Mouse (Mus musculus) hindbrain, embryonic 14.5 days (tissue): Measurements from ENCODE around the gene Rbm44. TPM values are rescaled to one million over a fixed set of nuclear protein-coding genes. Genes with fewer than 3 reads are reported as not detected.

Experiments
- ATAC-seq: fragments of 200-750 bp; cut with Nextera tagmentation; 2 replicates; pipeline ENCODE4 v1.8.0; 2017; ENCODE audit warnings: moderate number of reproducible peaks, mild to moderate bottlenecking, moderate TSS enrichment, moderate library complexity; ENCODE audit not compliant: low FRiP score
- DNase-seq: peaks from one replicate; pipeline ENCODE4 v3.0.0-alpha.2; 2015; ENCODE audit warnings: low spot score
- H3K27ac ChIP-seq: fragments of 300-500 bp; sonication (generic); 2 replicates; pipeline ENCODE4 v1.5.1; 2014; ENCODE audit warnings: mild to moderate bottlenecking, moderate library complexity
- H3K27me3 ChIP-seq: fragments of 300-500 bp; sonication (generic); 2 replicates; pipeline ENCODE4 v1.6.1; 2014; ENCODE audit warnings: mild to moderate bottlenecking, low read length, mixed read lengths; ENCODE audit not compliant: control insufficient read depth, insufficient read depth
- H3K36me3 ChIP-seq: fragments of 300-500 bp; sonication (generic); replicated peaks from 2 replicates; pipeline ENCODE4 v1.6.1; 2014; ENCODE audit not compliant: control insufficient read depth, insufficient read depth
- H3K4me1 ChIP-seq: fragments of 300-500 bp; sonication (generic); replicated peaks from 2 replicates; pipeline ENCODE4 v1.6.1; 2014; ENCODE audit warnings: antibody characterized with exemption, low read length, mixed read lengths; ENCODE audit not compliant: control insufficient read depth, insufficient read depth
- H3K4me2 ChIP-seq: fragments of 300-500 bp; sonication (generic); replicated peaks from 2 replicates; pipeline ENCODE4 v1.6.1; 2014; ENCODE audit warnings: mild to moderate bottlenecking, moderate library complexity
- H3K4me3 ChIP-seq: fragments of 300-500 bp; sonication (generic); replicated peaks from 2 replicates; pipeline ENCODE4 v1.5.1; 2014; ENCODE audit warnings: mild to moderate bottlenecking, low read length
- H3K9ac ChIP-seq: fragments of 300-500 bp; sonication (generic); 2 replicates; pipeline ENCODE4 v1.6.1; 2014
- H3K9me3 ChIP-seq: fragments of 300-500 bp; sonication (generic); 2 replicates; pipeline ENCODE4 v1.6.1; 2016; ENCODE audit warnings: low read length; ENCODE audit not compliant: control insufficient read depth
- WGBS: fragments of 180-500 bp; shearing (Covaris S2); extraction: QIAGEN DNeasy Blood & Tissue Kit; methylation state at CpG from one replicate; pipeline ENCODE4 v1.1.7; 2014; 5-methylcytosine and 5-hydroxymethylcytosine counted together
- polyA plus RNA-seq: library from polyadenylated mRNA; unstranded; fragments of >200 nt; fragmentation: Nextera tagmentation; extraction: Ambion mirVana; gene quantifications from 2 replicates; pipeline ENCODE4 v1.2.1, GENCODE M21; 2014

Rbm44 gene
- polyA plus RNA-seq, 1 experiment from 2014 or later = 0.78 TPM

- DNase-seq (no peak), ATAC-seq (no peak)
- 79% methylated on average over 10 of the region's 10 CpGs for WGBS
- H3K27me3 ChIP-seq = no peaks in the 10 kb centered on the region
- H3K27ac ChIP-seq = no peak overlapping the region
- no peak overlapping the region for H3K9ac ChIP-seq
- no peaks in the 10 kb centered on the region for H3K9me3 ChIP-seq
- H3K4me2 ChIP-seq = no peak overlapping the region
- no peak overlapping the region for H3K4me3 ChIP-seq
- H3K4me1 ChIP-seq = 0 out of 2 replicates have a peak, but pooled peaks cover 3% of the 10 kb centered on the region
- no peaks in the 10 kb centered on the region for H3K36me3 ChIP-seq
These were observed 54.9 kb downstream of the Rbm44 start for GRCm38 (mm10) chr1:91199793-91200192.

GRCm38 (mm10) chr1:91201122-91201521 lies 56.2 kb downstream of the Rbm44 start:
- ATAC-seq = no peak
- 38% methylated on average over 3 of the region's 3 CpGs for WGBS

DNA sequence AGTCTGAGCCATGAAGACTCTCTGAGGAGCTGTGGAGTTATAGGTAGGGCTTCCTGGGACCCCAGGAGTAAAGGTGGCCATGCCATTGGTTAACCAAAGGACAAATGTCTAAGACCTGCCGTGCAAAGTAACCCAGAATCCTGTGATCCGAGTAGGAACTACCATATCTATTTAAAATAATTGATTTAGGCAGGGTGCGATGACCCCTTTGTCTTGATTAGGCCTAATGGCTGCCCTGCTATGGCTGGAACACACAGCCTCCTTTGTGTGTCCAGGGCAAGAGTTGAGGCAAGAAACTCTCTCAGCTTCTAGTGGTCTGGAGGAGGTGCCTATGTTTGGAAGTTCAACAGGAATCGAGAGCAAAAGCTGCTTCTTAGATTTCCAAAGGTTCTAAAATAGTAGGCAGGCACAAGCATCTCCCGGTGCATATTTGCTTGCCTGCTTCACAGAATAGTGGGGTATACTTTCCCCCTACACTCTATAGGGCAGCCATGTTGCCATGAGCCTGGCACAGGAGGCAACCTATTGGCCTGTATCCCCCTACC lies 59.4 kb downstream of the Rbm44 start:
- WGBS = 80% methylated on average over 5 of the region's 5 CpGs
- peaks cover 8% of the 10 kb centered on the region; the same call in 1 of the 2 replicates for H3K4me1 ChIP-seq
- no peak overlapping the region for H3K4me2 ChIP-seq
- no peak for DNase-seq
- H3K4me3 ChIP-seq = no peak overlapping the region
- H3K27me3 ChIP-seq = no peaks in the 10 kb centered on the region
- no peak for ATAC-seq
- no peak overlapping the region for H3K9ac ChIP-seq
- no peaks in the 10 kb centered on the region for H3K36me3 ChIP-seq
- H3K9me3 ChIP-seq = no peaks in the 10 kb centered on the region
- H3K27ac ChIP-seq = no peak overlapping the region

More at GRCm38 (mm10) chr1:91201122-91201521, 56.2 kb downstream of the Rbm44 start:
- Histone ChIP-seq H3K9ac (no peak overlapping the region), H3K27me3 (no peaks in the 10 kb centered on the region), H3K4me1 (0 out of 2 replicates have a peak, but pooled peaks cover 3% of the 10 kb centered on the region), H3K27ac (no peak overlapping the region), H3K4me2 (no peak overlapping the region), H3K4me3 (no peak overlapping the region), H3K36me3 (no peaks in the 10 kb centered on the region), H3K9me3 (no peaks in the 10 kb centered on the region)
- DNase-seq = no peak

- Histone ChIP-seq H3K9ac (no peak overlapping the region), H3K36me3 (no peaks in the 10 kb centered on the region), H3K4me2 (no peak overlapping the region), H3K27me3 (no peaks in the 10 kb centered on the region), H3K27ac (no peak overlapping the region), H3K4me3 (no peak overlapping the region), H3K9me3 (no peaks in the 10 kb centered on the region), H3K4me1 (peaks cover 11% of the 10 kb centered on the region; the same call in 1 of the 2 replicates)
- 85% methylated on average over 6 of the region's 6 CpGs for WGBS
- no peak for DNase-seq
- ATAC-seq = no peak
These were observed 60.8 kb downstream of the Rbm44 start for GRCm38 (mm10) chr1:91205651-91206050.

DNA sequence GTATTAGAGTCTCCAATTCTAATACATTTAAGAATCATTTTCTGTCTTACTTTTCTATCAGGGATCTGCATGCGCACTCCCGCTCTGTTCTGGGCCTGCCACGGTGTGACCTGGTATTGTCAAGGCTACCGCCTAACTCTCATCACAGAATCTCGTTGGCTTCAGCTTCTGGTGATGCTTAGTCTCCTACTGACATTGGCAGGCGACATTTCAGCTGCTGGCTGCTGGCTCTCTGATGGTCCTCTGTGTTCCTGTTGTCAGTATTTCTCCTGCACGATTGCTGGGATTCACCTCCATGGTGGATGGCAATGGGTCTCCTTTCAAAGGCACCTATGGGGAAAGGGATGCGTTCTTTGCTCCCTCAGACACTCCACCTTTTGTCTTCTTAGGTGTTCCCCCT lies 61.4 kb downstream of the Rbm44 start:
- 79% methylated on average over 8 of the region's 8 CpGs for WGBS
- Histone ChIP-seq H3K4me1 (peaks cover 8% of the 10 kb centered on the region; the same call in 1 of the 2 replicates), H3K27ac (no peak overlapping the region), H3K9ac (no peak overlapping the region), H3K36me3 (no peaks in the 10 kb centered on the region), H3K9me3 (no peaks in the 10 kb centered on the region), H3K4me2 (no peak overlapping the region), H3K27me3 (no peaks in the 10 kb centered on the region), H3K4me3 (no peak overlapping the region)
- DNase-seq (no peak), ATAC-seq (no peak)

GRCm38 (mm10) chr1:91206873-91207272 lies 62.0 kb downstream of the Rbm44 start:
- Histone ChIP-seq H3K4me2 (no peak overlapping the region), H3K27ac (no peak overlapping the region), H3K4me3 (no peak overlapping the region), H3K9me3 (no peaks in the 10 kb centered on the region), H3K9ac (no peak overlapping the region), H3K4me1 (peaks cover 10% of the 10 kb centered on the region; the same call in 1 of the 2 replicates), H3K36me3 (no peaks in the 10 kb centered on the region), H3K27me3 (no peaks in the 10 kb centered on the region)
- WGBS = 75% methylated on average over 5 of the region's 5 CpGs
- no peak for ATAC-seq
- no peak for DNase-seq

- no peaks in the 10 kb centered on the region for H3K9me3 ChIP-seq
- H3K9ac ChIP-seq = no peak overlapping the region
- no peaks in the 10 kb centered on the region for H3K27me3 ChIP-seq
- H3K36me3 ChIP-seq = no peaks in the 10 kb centered on the region
- no peak overlapping the region for H3K4me3 ChIP-seq
- ATAC-seq (no peak), DNase-seq (no peak)
- H3K4me1 ChIP-seq = peaks cover 10% of the 10 kb centered on the region; the same call in 1 of the 2 replicates
- H3K4me2 ChIP-seq = no peak overlapping the region
- 78% methylated on average over 3 of the region's 3 CpGs for WGBS
- H3K27ac ChIP-seq = no peak overlapping the region
These were observed 62.6 kb downstream of the Rbm44 start for GRCm38 (mm10) chr1:91207334-91208074.

DNA sequence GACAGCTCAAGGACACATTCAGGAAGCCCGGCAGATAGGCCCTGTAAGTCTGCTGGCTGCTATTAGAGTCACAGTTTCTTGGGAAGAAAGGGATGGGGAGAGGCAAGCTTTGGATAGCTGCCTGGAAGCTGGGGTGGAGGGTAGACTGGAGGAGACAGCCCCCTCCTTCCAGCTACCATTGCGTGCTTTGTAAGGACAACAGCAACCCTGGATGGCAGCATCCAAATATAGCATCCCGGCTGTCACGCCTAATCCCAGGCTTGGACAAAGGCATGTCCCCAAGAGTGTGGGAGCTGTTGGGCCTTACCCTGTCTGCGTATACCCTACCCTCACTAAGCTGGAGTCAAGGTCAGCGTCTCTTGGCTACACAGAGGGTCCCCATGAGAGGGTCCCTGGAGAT lies 64.5 kb downstream of the Rbm44 start:
- 75% methylated on average over 6 of the region's 6 CpGs for WGBS
- Histone ChIP-seq H3K9ac (no peak overlapping the region), H3K4me3 (no peak overlapping the region), H3K9me3 (no peaks in the 10 kb centered on the region), H3K4me2 (0 out of 2 replicates have a peak overlapping the region, but pooled peaks have one; percentile 19), H3K4me1 (peaks cover 10% of the 10 kb centered on the region; the same call in 1 of the 2 replicates), H3K27ac (peak overlapping the region; percentile 87), H3K36me3 (no peaks in the 10 kb centered on the region), H3K27me3 (no peaks in the 10 kb centered on the region)
- ATAC-seq (peak; percentile 85), DNase-seq (peak; percentile 52)

GRCm38 (mm10) chr1:91209785-91210184 lies 64.9 kb downstream of the Rbm44 start:
- 60% methylated on average over 6 of the region's 6 CpGs for WGBS
- Histone ChIP-seq H3K9me3 (no peaks in the 10 kb centered on the region), H3K9ac (no peak overlapping the region), H3K4me1 (peaks cover 10% of the 10 kb centered on the region; the same call in 1 of the 2 replicates), H3K4me2 (0 out of 2 replicates have a peak overlapping the region, but pooled peaks have one; percentile 19), H3K27ac (peak overlapping the region; percentile 87), H3K27me3 (no peaks in the 10 kb centered on the region), H3K4me3 (no peak overlapping the region), H3K36me3 (no peaks in the 10 kb centered on the region)
- DNase-seq = peak; percentile 66
- peak; percentile 85 for ATAC-seq
